Comparison of ENCODE assay signal across 17 mouse cellular contexts in genomic region chr3:99249551-99249870, GRCm38 (mm10). TPM values are rescaled to one million over a fixed set of nuclear protein-coding genes. Genes with fewer than 3 reads are reported as not detected.
DNase-seq lines count a peak whose midpoint lies in the region; ATAC-seq lines count a peak whose summit lies in the region.
"Had no signal": no experiment of that assay in that cellular context is flagged by ENCODE, and none has a peak within 500 bp of the region (broad histone marks: within the 10 kb centered on the region; RNA-seq: fewer than 3 reads in every experiment).

No protein-coding gene starts in this region.

- peaks cover 7% of the 10 kb centered on the region; the same call in 1 of the 2 replicates for H3K27me3 ChIP-seq in limb, embryonic 11.5 days (ENCODE audit: control insufficient read depth, insufficient read depth, low read length)

- peaks cover 36% of the 10 kb centered on the region for H3K4me1 ChIP-seq in limb, embryonic 11.5 days (ENCODE audit: control insufficient read depth, insufficient read depth, low read length)

- H3K4me2 ChIP-seq in limb, embryonic 11.5 days (ENCODE audit: low read depth, severe bottlenecking) = peak overlapping the region; percentile 88
- H3K4me2 ChIP-seq: liver, embryonic 15.5 days had no signal

- WGBS in limb, embryonic 11.5 days = under 1% methylated on average over 11 of the region's 11 CpGs

- H3K4me3 ChIP-seq in limb, embryonic 11.5 days (ENCODE audit: low read depth, low read length) = peak overlapping the region; percentile 10; the same call in 1 of the 2 replicates
- H3K4me3 ChIP-seq: liver, embryonic 15.5 days had no signal

- DNase-seq in embryo, embryonic 10.5 days (ENCODE audit: low spot score) = peak; percentile 38
- no peak for DNase-seq in embryo, embryonic 10 days (ENCODE audit: low spot score)
- DNase-seq in retina, embryonic 14.5 days (ENCODE audit: low spot score) = peak; percentile 5
- no peak for DNase-seq in retina, postnatal 1 day
- DNase-seq in limb, embryonic 11.5 days (ENCODE audit: low spot score) = no peak
- DNase-seq in left cerebral cortex, postnatal 14 days (ENCODE audit: low spot score in 2 of 2) = no peak
- DNase-seq: adrenal gland, postnatal 10 days; cerebellum, adult 11 months; gastrocnemius, postnatal 25 days; kidney, adult 11 months; thymus, postnatal 25 days had no signal

- peak overlapping the region; percentile 94 for H3K27ac ChIP-seq in limb, embryonic 11.5 days (replicated peaks; ENCODE audit: low read depth, low read length)
- H3K27ac ChIP-seq: liver, embryonic 15.5 days had no signal

- H3K9me3 ChIP-seq in limb, embryonic 11.5 days (ENCODE audit: control insufficient read depth, low read length) = no peaks in the 10 kb centered on the region
- H3K9me3 ChIP-seq: liver, embryonic 15.5 days had no signal

- H3K36me3 ChIP-seq in limb, embryonic 11.5 days (ENCODE audit: control insufficient read depth, insufficient read depth, low read length) = no peaks in the 10 kb centered on the region
- H3K36me3 ChIP-seq: liver, embryonic 15.5 days had no signal

- intact Hi-C loops in left cerebral cortex, postnatal 14 days (cut with DNase I) = no loop called here

- H3K9ac ChIP-seq in limb, embryonic 11.5 days (ENCODE audit: low read length) = peak overlapping the region; percentile 53
- H3K9ac ChIP-seq: liver, embryonic 15.5 days had no signal

- no peak for ATAC-seq in limb, embryonic 11.5 days (ENCODE audit: insufficient number of reproducible peaks, low FRiP score, low TSS enrichment, low read depth)
- no peak for ATAC-seq in frontal cortex, adult (ENCODE audit: low TSS enrichment)
- no peak for ATAC-seq in activated CD4-positive, CD25-positive, alpha-beta regulatory T cell, adult 4 months
- ATAC-seq: Patski had no signal

RNA-seq across cellular contexts. Expression of gene Tbx15, which starts 9.3 kb away (rescaled TPM):
- 50.7 and 55.2 TPM in 2 replicates for polyA plus RNA-seq in limb, embryonic 11.5 days (2014; fragmentation: Nextera tagmentation; extraction: Ambion mirVana)
- polyA plus RNA-seq in activated CD4-positive, CD25-positive, alpha-beta regulatory T cell, adult 4 months (2017; shearing (Covaris generic)) = not detected
- total RNA-seq in left cerebral cortex, postnatal 14 days (2021) = 1 to 10 TPM; 1.4 to 1.5 TPM
- polyA plus RNA-seq: large intestine, adult 2 months; small intestine, adult 2 months had no signal

Comparison
In these comparisons a context has a peak if more than half of its experiments do, and no peak if none do; other contexts are left out.
1. DNase-seq: peak in embryo, embryonic 10.5 days (single experiment) and retina, embryonic 14.5 days (single experiment); none in embryo, embryonic 10 days (single experiment), retina, postnatal 1 day (single experiment), limb, embryonic 11.5 days (single experiment) and left cerebral cortex, postnatal 14 days (0 of 2).
2. RNA of gene Tbx15, which starts 9.3 kb away (polyA plus RNA-seq): 50.7 to 55.2 TPM in limb, embryonic 11.5 days; not detected in activated CD4-positive, CD25-positive, alpha-beta regulatory T cell, adult 4 months; every median in the first group is over 10 times any median in the second.